Mouse (Mus musculus) stomach, embryonic 14.5 days (tissue): ENCODE measurements around the gene Il17rd. TPM values are rescaled to one million over a fixed set of nuclear protein-coding genes. Genes with fewer than 3 reads are reported as not detected.

Experiments
- ATAC-seq: fragments of 200-750 bp; cut with Nextera tagmentation; 2 replicates; pipeline ENCODE4 v1.8.0; 2017; ENCODE audit warnings: low read depth, moderate TSS enrichment; ENCODE audit not compliant: insufficient number of reproducible peaks, insufficient read depth, low FRiP score
- H3K27ac ChIP-seq: fragments of 300-500 bp; sonication (generic); 2 replicates; pipeline ENCODE4 v1.5.1; 2014; ENCODE audit warnings: mild to moderate bottlenecking, low read length, moderate library complexity, mixed read lengths
- H3K27me3 ChIP-seq: fragments of 300-500 bp; sonication (generic); 2 replicates; pipeline ENCODE4 v1.6.1; 2014; ENCODE audit warnings: low read length, control low read depth, mixed read lengths; ENCODE audit not compliant: control insufficient read depth, insufficient read depth
- H3K36me3 ChIP-seq: fragments of 300-500 bp; sonication (generic); 2 replicates; pipeline ENCODE4 v1.6.1; 2014; ENCODE audit warnings: mild to moderate bottlenecking, control low read depth, low read length, moderate library complexity, mixed read lengths; ENCODE audit not compliant: control insufficient read depth, insufficient read depth
- H3K4me1 ChIP-seq: fragments of 300-500 bp; sonication (generic); 2 replicates; pipeline ENCODE4 v1.6.1; 2014; ENCODE audit warnings: low read length, control low read depth, mixed read lengths; ENCODE audit not compliant: control insufficient read depth, insufficient read depth
- H3K4me2 ChIP-seq: fragments of 300-500 bp; sonication (generic); replicated peaks from 2 replicates; pipeline ENCODE4 v1.6.1; 2014; ENCODE audit warnings: low read depth, low read length, control low read depth
- H3K4me3 ChIP-seq: fragments of 300-500 bp; sonication (generic); 2 replicates; pipeline ENCODE4 v1.5.1; 2014; ENCODE audit warnings: low read depth, low read length, control low read depth
- H3K9ac ChIP-seq: fragments of 300-500 bp; sonication (generic); replicated peaks from 2 replicates; pipeline ENCODE4 v1.6.1; 2014; ENCODE audit warnings: low read depth, mild to moderate bottlenecking, control low read depth, low read length, moderate library complexity, mixed read lengths
- H3K9me3 ChIP-seq: fragments of 300-500 bp; sonication (generic); 2 replicates; pipeline ENCODE4 v1.6.1; 2016; ENCODE audit warnings: low read depth, low read length, control low read depth; ENCODE audit not compliant: control insufficient read depth
- WGBS: fragments of 180-500 bp; shearing (Covaris S2); extraction: QIAGEN DNeasy Blood & Tissue Kit; methylation state at CpG from one replicate; pipeline ENCODE4 v1.1.7; 2014; 5-methylcytosine and 5-hydroxymethylcytosine counted together
- polyA plus RNA-seq: library from polyadenylated mRNA; unstranded; fragments of >200 nt; fragmentation: Nextera tagmentation; extraction: Ambion mirVana; gene quantifications from 2 replicates; pipeline ENCODE4 v1.2.1, GENCODE M21; 2014

The Il17rd gene
- 4.0 and 5.2 TPM in 2 replicates for polyA plus RNA-seq

GRCm38 (mm10) chr14:27038783-27039182, at the start of gene Il17rd:
Gene Il17rd (plus strand): TSS chr14:27038941.
- 0% methylated on average over 28 of the region's 29 CpGs for WGBS

DNA sequence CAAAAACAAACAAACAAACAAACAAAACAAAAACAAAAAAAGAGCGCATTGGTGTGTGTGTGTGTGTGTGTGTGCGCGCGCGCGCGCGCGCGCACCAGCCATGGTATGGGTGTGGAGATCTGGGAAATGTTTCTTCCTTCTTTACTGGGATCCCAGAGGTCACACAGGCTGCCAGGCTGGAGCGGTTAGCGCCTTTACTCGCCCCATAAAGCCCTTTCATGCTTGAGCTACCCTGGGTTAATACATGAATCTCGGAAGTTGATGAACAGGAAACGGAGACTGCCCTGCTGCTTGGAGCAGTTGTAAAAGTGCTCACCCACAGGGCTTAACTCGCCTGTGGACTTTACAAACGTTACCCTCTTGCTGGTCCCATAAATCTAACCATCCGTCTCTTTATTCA, 47.1 kb upstream of the Il17rd start:
- no peaks in the 10 kb centered on the region for H3K27me3 ChIP-seq
- H3K4me2 ChIP-seq, result no peak overlapping the region
- H3K36me3 ChIP-seq, result no peaks in the 10 kb centered on the region
- peaks cover 10% of the 10 kb centered on the region; the same call in 1 of the 2 replicates for H3K4me1 ChIP-seq
- no peak overlapping the region for H3K9ac ChIP-seq
- H3K27ac ChIP-seq, result no peak overlapping the region
- H3K4me3 ChIP-seq, result no peak overlapping the region
- H3K9me3 ChIP-seq, result no peaks in the 10 kb centered on the region
- whole genome bisulfite sequencing, result 73% methylated on average over 18 of the region's 18 CpGs
- no peak for ATAC-seq

More at GRCm38 (mm10) chr14:27038783-27039182, at the start of gene Il17rd:
- Histone ChIP-seq H3K4me3 (peak within 1 kb of the TSS; percentile 98), H3K4me2 (peak within 1 kb of the TSS; percentile 82), H3K27me3 (no peaks in the 10 kb centered on the region), H3K36me3 (no peaks in the 10 kb centered on the region; the same call in 1 of the 2 replicates), H3K4me1 (peaks cover 14% of the 10 kb centered on the region), H3K9me3 (no peaks in the 10 kb centered on the region), H3K27ac (peak within 1 kb of the TSS; percentile 81; the same call in 1 of the 2 replicates), H3K9ac (peak within 1 kb of the TSS; percentile 79)
- peak; percentile 94 for ATAC-seq

DNA sequence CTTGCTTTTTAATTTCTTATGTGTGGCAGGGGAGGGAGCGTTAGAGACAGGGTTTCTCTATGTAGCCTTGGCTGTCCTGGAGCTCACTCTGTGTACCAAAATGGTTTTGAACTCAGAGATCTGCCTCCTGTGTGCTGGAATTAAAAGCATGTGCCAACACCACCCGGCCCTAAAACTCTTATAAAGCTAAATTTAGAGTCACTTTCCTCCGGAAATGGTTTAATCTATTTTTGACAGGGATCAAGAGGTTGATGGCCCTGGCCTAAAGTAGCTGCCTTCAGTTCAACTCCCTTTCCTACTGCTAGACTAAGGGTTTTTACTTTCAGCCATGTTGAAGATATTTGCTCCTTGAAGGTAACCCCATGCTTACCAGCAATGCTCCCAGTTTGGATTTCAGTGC, 45.3 kb upstream of the Il17rd start:
- Histone ChIP-seq H3K9me3 (no peaks in the 10 kb centered on the region), H3K4me1 (peaks cover 10% of the 10 kb centered on the region; the same call in 1 of the 2 replicates), H3K36me3 (no peaks in the 10 kb centered on the region), H3K27me3 (no peaks in the 10 kb centered on the region), H3K27ac (no peak overlapping the region), H3K4me3 (no peak overlapping the region), H3K9ac (no peak overlapping the region), H3K4me2 (no peak overlapping the region)
- WGBS, result 46% methylated on average over 3 of the region's 3 CpGs
- ATAC-seq, result no peak

DNA sequence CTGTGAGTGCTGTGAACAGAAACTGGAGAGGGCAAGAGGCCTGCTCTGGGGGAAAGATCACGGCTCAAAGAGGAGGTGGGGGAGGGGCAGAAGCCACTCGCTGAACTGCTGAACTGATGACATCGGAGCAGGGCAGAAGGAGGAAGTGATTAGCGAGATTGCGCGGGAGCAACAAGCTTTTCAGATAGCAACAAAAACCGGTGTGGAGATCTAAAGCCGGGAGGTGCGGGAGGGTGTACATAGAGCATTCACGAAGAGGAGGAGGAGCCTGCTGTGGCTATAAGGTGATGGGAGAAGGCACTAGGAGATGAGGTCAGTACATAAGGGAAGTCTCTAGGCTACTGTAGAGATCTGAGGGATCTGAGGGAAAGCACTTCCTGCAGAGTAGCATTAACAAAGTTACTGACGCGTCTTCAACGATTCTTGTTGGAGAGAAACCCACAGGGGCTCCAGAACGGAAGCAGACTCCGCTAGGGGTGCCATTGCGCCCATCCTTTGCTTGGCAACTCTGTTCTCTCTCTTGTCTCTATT, 44.5 kb upstream of the Il17rd start, which contains the start of gene Hesx1:
Hesx1 (plus strand) TSS at position 206 of the 531 bp plus-strand sequence.
- Histone ChIP-seq H3K27me3 (no peaks in the 10 kb centered on the region), H3K27ac (0 out of 2 replicates have a peak within 1 kb of the TSS, but pooled peaks have one; percentile 16), H3K4me3 (peak within 1 kb of the TSS; percentile 10), H3K9ac (no peak within 1 kb of the TSS), H3K9me3 (no peaks in the 10 kb centered on the region), H3K4me1 (peaks cover 10% of the 10 kb centered on the region; the same call in 1 of the 2 replicates), H3K36me3 (no peaks in the 10 kb centered on the region), H3K4me2 (peak within 1 kb of the TSS; percentile 57)
- 7% methylated on average over 16 of the region's 16 CpGs for WGBS
- ATAC-seq, result no peak

DNA sequence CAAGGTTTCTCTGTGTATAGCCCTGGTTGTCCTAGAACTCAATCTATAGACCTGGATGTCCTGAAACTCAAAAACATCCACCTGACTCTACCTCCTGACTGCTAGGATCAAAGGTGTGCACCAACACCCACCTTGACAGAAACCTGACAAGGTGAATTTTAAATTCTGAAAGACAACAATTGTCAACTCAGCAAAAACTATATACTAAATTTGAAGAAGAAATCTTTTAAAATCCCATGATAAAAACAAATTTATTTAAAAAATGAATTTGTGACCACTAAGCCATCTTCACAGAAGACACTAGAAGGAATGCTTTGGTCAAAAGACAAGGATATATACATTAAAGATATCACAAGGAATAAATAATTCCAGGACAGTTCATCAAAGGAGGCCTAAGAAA, 42.5 kb upstream of the Il17rd start:
- no peaks in the 10 kb centered on the region for H3K27me3 ChIP-seq
- ATAC-seq, result no peak
- no peak overlapping the region for H3K4me3 ChIP-seq
- no peak overlapping the region for H3K9ac ChIP-seq
- no peak overlapping the region for H3K27ac ChIP-seq
- peaks cover 10% of the 10 kb centered on the region; the same call in 1 of the 2 replicates for H3K4me1 ChIP-seq
- H3K36me3 ChIP-seq, result no peaks in the 10 kb centered on the region
- H3K4me2 ChIP-seq, result no peak overlapping the region
- H3K9me3 ChIP-seq, result no peaks in the 10 kb centered on the region

GRCm38 (mm10) chr14:27000386-27000785, 38.4 kb upstream of the Il17rd start:
- WGBS, result 7% methylated on average over 11 of the region's 11 CpGs
- ATAC-seq, result no peak
- Histone ChIP-seq H3K4me1 (no peaks in the 10 kb centered on the region), H3K36me3 (no peaks in the 10 kb centered on the region), H3K27ac (no peak overlapping the region), H3K9me3 (no peaks in the 10 kb centered on the region), H3K9ac (no peak overlapping the region), H3K4me3 (no peak overlapping the region), H3K4me2 (no peak overlapping the region), H3K27me3 (no peaks in the 10 kb centered on the region)

GRCm38 (mm10) chr14:27004906-27005305, 33.8 kb upstream of the Il17rd start:
- H3K4me3 ChIP-seq, result no peak overlapping the region
- H3K4me1 ChIP-seq, result no peaks in the 10 kb centered on the region
- 67% methylated on average over 7 of the region's 7 CpGs for WGBS
- no peaks in the 10 kb centered on the region for H3K27me3 ChIP-seq
- no peak for ATAC-seq
- no peaks in the 10 kb centered on the region for H3K36me3 ChIP-seq
- H3K9me3 ChIP-seq, result no peaks in the 10 kb centered on the region
- no peak overlapping the region for H3K27ac ChIP-seq
- H3K4me2 ChIP-seq, result no peak overlapping the region
- H3K9ac ChIP-seq, result no peak overlapping the region

- no peaks in the 10 kb centered on the region for H3K9me3 ChIP-seq
- ATAC-seq, result no peak
- no peak overlapping the region for H3K9ac ChIP-seq
- H3K27ac ChIP-seq, result no peak overlapping the region
- H3K4me1 ChIP-seq, result no peaks in the 10 kb centered on the region
- no peak overlapping the region for H3K4me3 ChIP-seq
- H3K27me3 ChIP-seq, result no peaks in the 10 kb centered on the region
- WGBS, result 51% methylated on average over 6 of the region's 6 CpGs
- no peaks in the 10 kb centered on the region for H3K36me3 ChIP-seq
- no peak overlapping the region for H3K4me2 ChIP-seq
Observed at GRCm38 (mm10) chr14:27005937-27006336, 32.8 kb upstream of the Il17rd start.

DNA sequence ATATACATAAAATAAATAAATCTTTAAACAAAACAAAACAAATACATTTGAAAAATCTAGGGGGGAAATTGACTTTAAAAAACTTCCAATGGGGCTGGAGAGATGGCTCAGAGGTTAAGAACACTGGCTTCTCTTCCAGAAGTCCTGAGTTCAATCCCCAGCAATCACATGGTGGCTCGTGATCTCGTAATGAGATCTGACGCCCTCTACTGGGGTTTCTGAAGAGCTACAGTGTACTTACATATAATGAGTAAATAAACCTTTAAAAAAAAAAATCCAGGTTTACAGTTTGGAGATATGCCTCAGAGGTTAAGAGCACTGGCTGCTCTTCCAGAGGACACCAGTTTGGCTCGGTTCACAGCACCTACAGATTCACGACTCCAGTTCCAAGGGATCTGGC, 27.2 kb upstream of the Il17rd start:
- ATAC-seq, result no peak
- Histone ChIP-seq H3K9ac (no peak overlapping the region), H3K27ac (no peak overlapping the region), H3K4me3 (no peak overlapping the region), H3K36me3 (no peaks in the 10 kb centered on the region), H3K4me1 (no peaks in the 10 kb centered on the region), H3K27me3 (no peaks in the 10 kb centered on the region), H3K4me2 (no peak overlapping the region), H3K9me3 (no peaks in the 10 kb centered on the region)
- WGBS, result 80% methylated on average over 5 of the region's 5 CpGs
